Mouse (Mus musculus) heart, adult 18-20 months (tissue): ENCODE measurements around the gene Stag2. TPM values are rescaled to one million over a fixed set of nuclear protein-coding genes. Genes with fewer than 3 reads are reported as not detected.
A peak's percentile ranks its signal among the peaks of the same experiment; 100 is the strongest.

ENCODE experiments used
- DNase-seq, 2 experiments: peaks; one replicate each; pipeline ENCODE4 v3.0.0; 2021 to 2022; ENCODE audit warnings: mixed read lengths in 1 of 2
- long read RNA-seq, 2 experiments: library from polyadenylated mRNA; stranded (forward); transcript quantifications; one replicate each; pipeline ENCODE4 v2.0.0; 2021
- total RNA-seq, 2 experiments: library from RNA; stranded (reverse); gene quantifications; 2 replicates each; pipeline ENCODE4 v1.2.3; 2021

Gene Stag2
- 10 to 100 TPM; 37.9 to 41.0 TPM for total RNA-seq
- long read RNA-seq, experiment 1, full-length matches to known transcripts, result 2 of 11 reads
- long read RNA-seq, experiment 1, partial matches to known transcripts, result 1 of 11 reads
- long read RNA-seq, experiment 1, other reads (novel, unspliced or antisense), result 8 of 11 reads
- long read RNA-seq, experiment 2, full-length matches to known transcripts, result 2 of 7 reads
- long read RNA-seq, experiment 2, partial matches to known transcripts, result 0 of 7 reads
- long read RNA-seq, experiment 2, other reads (novel, unspliced or antisense), result 5 of 7 reads

- peak; percentile 85 to 93 for DNase-seq
Observed at GRCm38 (mm10) chrX:42148788-42149556, at the start of gene Stag2. Gene Stag2 (plus strand): TSS chrX:42149317.

GRCm38 (mm10) chrX:42107137-42107536, 42.0 kb upstream of the Stag2 start:
- no peak for DNase-seq

- DNase-seq, result no peak
Observed at GRCm38 (mm10) chrX:42110585-42110984, 38.5 kb upstream of the Stag2 start.

GRCm38 (mm10) chrX:42119442-42120048, 29.6 kb upstream of the Stag2 start:
- no peak for DNase-seq

- no peak for DNase-seq
Observed at GRCm38 (mm10) chrX:42124963-42125697, 24.0 kb upstream of the Stag2 start.

- peak in 1 of 2 experiments; percentile 12 for DNase-seq
Observed at GRCm38 (mm10) chrX:42139882-42140281, 9.2 kb upstream of the Stag2 start.

GRCm38 (mm10) chrX:42142620-42143019, 6.5 kb upstream of the Stag2 start:
- DNase-seq, result no peak

- DNase-seq, result no peak
Observed at GRCm38 (mm10) chrX:42143991-42144390, 5.1 kb upstream of the Stag2 start.

- peak; percentile 54 to 65 for DNase-seq
Observed at GRCm38 (mm10) chrX:42148016-42148451, 1.1 kb upstream of the Stag2 start.

GRCm38 (mm10) chrX:42149557-42150345, 634 bp downstream of the Stag2 start:
- DNase-seq, result peak; percentile 68 to 74

- peak; percentile 77 to 83 for DNase-seq
Observed at GRCm38 (mm10) chrX:42150346-42151023, 1.4 kb downstream of the Stag2 start.

GRCm38 (mm10) chrX:42151024-42151754, 2.1 kb downstream of the Stag2 start:
- DNase-seq, result peak; percentile 9 to 53

GRCm38 (mm10) chrX:42151903-42152369, 2.8 kb downstream of the Stag2 start:
- peak; percentile 85 to 93 for DNase-seq

GRCm38 (mm10) chrX:42153056-42153455, 3.9 kb downstream of the Stag2 start:
- peak in 1 of 2 experiments; percentile 9 for DNase-seq

GRCm38 (mm10) chrX:42165455-42165854, 16.3 kb downstream of the Stag2 start:
- no peak for DNase-seq

GRCm38 (mm10) chrX:42170811-42171210, 21.7 kb downstream of the Stag2 start:
- no peak for DNase-seq

- DNase-seq, result no peak
Observed at GRCm38 (mm10) chrX:42187590-42187989, 38.5 kb downstream of the Stag2 start.

GRCm38 (mm10) chrX:42188825-42189426, 39.8 kb downstream of the Stag2 start:
- DNase-seq, result no peak

- DNase-seq, result no peak
Observed at GRCm38 (mm10) chrX:42194608-42195007, 45.5 kb downstream of the Stag2 start.

- DNase-seq, result no peak
Observed at GRCm38 (mm10) chrX:42202482-42202881, 53.4 kb downstream of the Stag2 start.
